Mouse (Mus musculus): ENCODE measurements around the gene Lsm6. TPM values are rescaled to one million over a fixed set of nuclear protein-coding genes. Genes with fewer than 3 reads are reported as not detected.
A peak's percentile ranks its signal among the peaks of the same experiment; 100 is the strongest.
"Not testable (repeated sequence)": the region's sequence is repeated elsewhere in the genome, so short reads cannot be mapped to it uniquely, and the experiment has no call there.

Gene Lsm6
- total RNA-seq (2021) = 120 and 127 TPM in 2 replicates
- long read RNA-seq, experiment 1, transcript Lsm6-203 (5 exons, 3,792 nt) = minor isoform, 72 of 170 reads
- long read RNA-seq, experiment 1, transcript Lsm6-201 (4 exons, 2,107 nt) = major isoform, 87 of 170 reads
- long read RNA-seq, experiment 1, partial matches to known transcripts = 3 of 170 reads
- long read RNA-seq, experiment 1, other reads (novel, unspliced or antisense) = 5 of 170 reads
- long read RNA-seq, experiment 2, transcript Lsm6-203 (5 exons, 3,792 nt) = minor isoform, 56 of 144 reads
- long read RNA-seq, experiment 2, transcript Lsm6-201 (4 exons, 2,107 nt) = major isoform, 66 of 144 reads
- long read RNA-seq, experiment 2, transcript Lsm6-204 (3 exons, 541 nt) = minor isoform, 9 of 144 reads
- long read RNA-seq, experiment 2, partial matches to known transcripts = 3 of 144 reads
- long read RNA-seq, experiment 2, other reads (novel, unspliced or antisense) = 9 of 144 reads

GRCm38 (mm10) chr8:78820673-78821310, at the start of gene Lsm6:
TSS of gene Lsm6 (minus strand) at chr8:78821140.
- DNase-seq = peak; percentile 99

- peak; percentile 73 for DNase-seq
Observed at GRCm38 (mm10) chr8:78867036-78867435, 46.1 kb upstream of the Lsm6 start.

GRCm38 (mm10) chr8:78863001-78863400, 42.1 kb upstream of the Lsm6 start:
- no peak for DNase-seq

- DNase-seq = no peak
Observed at GRCm38 (mm10) chr8:78862046-78862445, 41.1 kb upstream of the Lsm6 start.

DNA sequence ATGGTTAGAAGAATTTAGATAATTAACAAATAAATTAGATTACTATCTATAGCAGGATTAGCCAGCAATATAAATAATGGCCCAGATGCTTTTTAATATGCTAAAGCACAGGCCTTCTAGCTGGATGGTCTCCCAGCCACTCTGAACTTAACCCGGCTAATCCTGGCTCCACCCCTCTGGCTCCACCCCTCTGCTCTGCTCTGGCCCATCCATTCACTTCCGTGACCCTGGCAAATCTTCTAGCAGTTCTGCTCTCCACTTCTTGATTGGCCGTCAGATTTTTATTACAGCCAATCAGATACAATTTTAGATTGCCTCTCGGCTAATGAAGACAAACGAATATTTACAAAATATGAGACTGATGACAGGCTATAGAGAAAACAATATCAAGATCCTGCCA, 39.8 kb upstream of the Lsm6 start:
- DNase-seq = no peak

DNA sequence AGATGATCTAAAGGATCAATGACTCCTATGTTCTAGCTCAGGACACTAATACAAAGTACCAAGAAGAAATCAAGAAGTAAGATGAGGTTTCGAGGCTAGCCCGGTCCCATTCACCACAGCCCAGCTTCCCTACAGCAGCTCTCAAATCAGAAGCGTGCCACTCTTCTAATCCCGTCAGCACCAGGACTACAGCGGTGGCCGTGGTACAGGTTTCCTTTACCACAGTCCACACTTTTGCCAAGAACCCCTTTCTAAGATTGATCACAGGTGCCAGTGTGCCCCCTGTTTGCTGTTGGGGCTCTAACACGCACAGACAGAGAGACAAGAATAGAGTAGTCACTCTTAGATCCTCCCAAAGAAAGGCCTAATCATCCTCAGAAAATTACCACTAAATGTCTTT, 36.5 kb upstream of the Lsm6 start:
- DNase-seq = no peak

GRCm38 (mm10) chr8:78852279-78852678, 31.3 kb upstream of the Lsm6 start:
- no peak for DNase-seq

DNA sequence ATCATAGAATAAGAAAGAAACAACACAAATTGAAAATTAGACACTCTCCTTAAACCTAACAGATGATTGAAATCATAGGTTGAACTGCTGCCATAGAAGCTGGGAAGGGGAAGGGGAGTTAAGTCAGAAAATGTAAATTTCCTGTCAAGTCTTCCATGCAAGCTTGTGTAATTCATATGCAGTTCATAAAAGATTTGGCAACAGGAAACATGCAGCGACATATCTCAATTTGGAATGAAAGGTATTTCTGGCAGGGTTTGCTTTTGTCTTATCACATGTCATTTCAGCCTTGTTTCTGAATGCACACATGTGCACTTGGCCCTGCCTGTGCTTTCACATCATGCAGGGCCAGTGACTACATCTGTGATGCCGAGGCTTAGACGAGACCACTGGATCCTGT, 26.3 kb upstream of the Lsm6 start:
- DNase-seq = no peak

DNA sequence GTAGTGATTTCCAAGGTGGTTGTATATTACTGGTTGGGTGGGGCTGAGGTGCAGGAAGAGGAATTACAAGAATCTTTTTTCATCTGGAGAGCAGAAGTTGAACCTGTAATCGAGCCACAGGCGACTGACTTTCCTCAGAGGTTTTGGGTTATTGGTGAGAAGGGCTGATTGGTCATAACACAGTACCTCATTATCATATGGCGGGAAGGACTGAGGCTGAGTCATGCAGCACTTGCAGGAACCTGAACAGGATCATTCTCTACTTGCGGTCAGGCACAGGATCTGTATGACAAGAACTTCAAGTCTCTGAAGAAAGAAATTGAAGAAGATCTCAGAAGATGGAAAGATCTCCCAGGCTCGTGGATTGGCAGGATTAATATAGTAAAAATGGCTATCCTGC, 23.6 kb upstream of the Lsm6 start:
- DNase-seq = no peak

DNA sequence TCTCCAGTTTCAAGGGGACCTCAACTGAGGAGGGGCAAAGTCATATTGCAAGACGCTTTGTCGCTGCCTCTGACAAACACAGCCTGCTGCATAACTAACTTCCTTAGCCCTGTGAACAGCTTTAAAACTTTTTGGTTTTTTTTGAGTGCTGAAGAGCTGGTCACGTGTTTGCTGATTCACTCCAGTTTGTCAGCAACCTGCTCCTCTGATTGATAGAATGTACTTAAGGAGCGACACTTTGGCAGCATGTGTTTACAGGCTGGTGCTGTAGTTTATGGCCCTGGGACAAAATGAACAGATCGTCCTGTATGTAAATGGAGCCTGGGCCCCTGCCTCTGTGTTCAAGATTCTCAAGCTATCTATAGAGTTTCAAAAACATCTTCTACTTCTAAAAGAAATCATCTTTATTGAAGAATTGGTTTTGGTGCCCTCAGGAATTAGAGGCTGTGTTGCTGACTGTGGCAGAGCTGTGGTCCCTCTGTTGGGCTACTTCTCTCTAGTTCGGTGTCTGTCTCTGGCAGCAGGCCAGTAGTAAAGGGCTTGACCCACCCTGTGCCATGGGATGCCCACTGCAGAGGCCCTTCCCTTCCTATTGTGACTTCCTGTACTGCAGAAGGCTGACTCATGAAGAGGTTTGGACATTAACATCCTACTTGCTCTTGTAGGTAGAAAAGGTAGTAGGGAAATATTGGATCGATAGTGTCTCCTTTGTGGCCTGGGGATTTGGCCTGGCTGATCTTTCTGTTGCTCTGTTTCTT, 17.9 kb upstream of the Lsm6 start:
- no peak for DNase-seq

DNA sequence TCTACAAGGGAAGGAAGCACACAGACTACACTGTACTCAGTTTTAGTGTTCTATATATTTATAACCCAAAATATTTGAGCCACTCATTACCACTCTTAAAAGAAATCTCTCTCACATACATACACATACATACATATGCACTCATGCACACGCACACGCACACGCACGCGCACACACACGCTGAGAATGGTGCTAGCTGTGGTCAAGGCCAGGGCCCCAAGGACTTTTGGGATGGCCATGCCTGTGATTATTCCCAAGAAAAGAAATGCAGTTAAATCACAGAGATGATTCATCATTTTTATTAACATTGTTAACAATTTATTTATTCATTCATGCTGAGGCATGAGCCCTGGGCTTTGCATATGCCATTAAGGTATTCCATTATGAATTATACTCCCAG, 15.2 kb upstream of the Lsm6 start:
- peak; percentile 50 for DNase-seq

- peak; percentile 41 for DNase-seq
Observed at GRCm38 (mm10) chr8:78828414-78828813, 7.5 kb upstream of the Lsm6 start.

- DNase-seq = no peak
Observed at GRCm38 (mm10) chr8:78824515-78824914, 3.6 kb upstream of the Lsm6 start.

DNA sequence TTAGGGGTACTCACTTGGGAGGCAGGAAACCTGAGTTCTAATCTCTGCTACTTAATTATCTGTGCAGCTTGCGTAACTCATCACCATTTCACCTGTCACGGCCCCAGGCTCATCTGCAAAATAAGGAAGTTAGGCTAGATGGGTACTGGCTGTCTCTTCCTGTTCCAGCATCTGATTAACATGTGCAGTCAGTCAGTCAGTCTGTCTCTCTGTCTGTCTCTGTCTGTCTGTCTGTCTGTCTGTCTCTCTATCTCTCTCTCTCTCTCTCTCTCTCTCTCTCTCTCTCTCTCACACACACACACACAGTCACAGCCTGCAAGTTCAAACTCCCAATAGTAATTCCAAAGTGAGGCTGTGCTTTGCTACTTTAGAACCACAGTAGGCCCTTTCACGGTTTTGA, 967 bp downstream of the Lsm6 start:
- DNase-seq = not testable (repeated sequence)

DNA sequence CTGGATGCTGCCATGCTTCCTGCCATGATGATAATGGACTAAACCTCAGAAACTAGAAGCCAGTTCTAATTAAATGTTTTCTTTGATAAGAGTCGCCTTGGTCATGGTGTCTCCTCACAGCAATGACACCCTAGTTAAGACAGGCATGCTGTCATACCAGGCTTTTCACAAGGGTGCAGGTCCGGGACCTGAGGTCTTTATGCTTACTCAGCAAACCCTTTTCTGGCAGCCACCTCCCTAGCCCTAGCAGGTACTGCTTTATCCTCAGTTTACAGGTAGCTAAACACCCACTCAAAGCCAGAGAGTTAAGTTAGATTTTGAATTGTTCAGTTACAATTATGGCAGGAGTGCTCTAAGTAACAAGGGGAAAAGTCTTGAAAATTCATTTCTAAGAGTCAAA, 6.2 kb downstream of the Lsm6 start:
- no peak for DNase-seq

DNA sequence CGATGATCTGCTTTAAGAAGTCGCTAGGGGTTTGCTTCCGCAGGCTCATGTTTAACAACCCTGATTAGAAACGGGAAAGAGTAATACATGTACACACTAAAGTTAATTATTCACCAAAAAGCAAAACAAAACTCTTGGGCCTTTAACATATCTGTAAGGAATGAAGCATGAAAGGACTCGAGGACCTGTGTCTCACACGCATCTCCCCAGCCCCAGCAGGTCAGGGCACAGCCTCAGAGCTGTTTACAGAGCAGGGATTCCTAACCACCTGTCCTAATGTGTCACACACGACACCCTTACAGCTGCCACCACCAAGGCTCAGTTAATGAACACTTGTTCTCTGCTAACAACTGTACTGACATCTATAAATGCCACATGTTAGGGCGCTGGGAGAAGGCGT, 7.9 kb downstream of the Lsm6 start:
- DNase-seq = no peak

DNA sequence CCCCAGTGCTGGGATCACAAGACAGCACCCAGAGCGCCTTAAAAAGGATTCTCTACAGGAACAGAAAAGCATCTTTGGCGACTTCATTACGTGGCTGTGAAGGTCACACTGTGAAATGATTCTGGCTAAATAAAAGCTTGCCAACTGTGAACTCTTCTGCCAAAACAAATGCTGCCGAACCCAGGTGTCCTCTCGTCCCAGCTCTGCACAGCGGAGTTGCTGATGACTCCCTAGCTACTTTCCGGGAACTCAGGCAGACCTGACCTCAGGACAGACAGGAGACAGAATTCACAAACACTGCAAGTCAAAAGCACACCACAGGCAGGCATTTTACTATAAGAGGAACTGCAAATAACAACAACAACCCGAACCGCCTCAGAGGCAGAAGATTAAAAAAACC, 8.5 kb downstream of the Lsm6 start:
- DNase-seq = no peak

DNA sequence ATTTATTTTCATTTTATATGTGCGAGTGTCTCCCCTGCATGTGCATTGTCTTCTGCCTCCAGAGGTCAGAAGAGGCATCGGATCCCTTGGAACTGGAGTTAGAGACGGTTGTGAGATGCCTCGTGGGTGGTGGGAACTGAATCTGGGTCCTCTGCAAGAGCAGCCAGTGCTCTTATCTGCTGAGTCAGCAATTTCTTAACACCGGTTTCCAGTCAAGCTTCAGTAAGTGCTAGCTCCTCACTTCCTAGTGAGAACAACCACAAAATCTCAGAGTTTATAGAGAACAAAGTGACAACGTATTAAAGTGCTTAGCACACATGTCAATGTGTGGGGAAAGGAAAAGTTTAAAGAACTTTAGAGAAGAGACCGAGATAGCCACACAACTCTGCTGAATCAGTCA, 9.2 kb downstream of the Lsm6 start:
- no peak for DNase-seq

DNA sequence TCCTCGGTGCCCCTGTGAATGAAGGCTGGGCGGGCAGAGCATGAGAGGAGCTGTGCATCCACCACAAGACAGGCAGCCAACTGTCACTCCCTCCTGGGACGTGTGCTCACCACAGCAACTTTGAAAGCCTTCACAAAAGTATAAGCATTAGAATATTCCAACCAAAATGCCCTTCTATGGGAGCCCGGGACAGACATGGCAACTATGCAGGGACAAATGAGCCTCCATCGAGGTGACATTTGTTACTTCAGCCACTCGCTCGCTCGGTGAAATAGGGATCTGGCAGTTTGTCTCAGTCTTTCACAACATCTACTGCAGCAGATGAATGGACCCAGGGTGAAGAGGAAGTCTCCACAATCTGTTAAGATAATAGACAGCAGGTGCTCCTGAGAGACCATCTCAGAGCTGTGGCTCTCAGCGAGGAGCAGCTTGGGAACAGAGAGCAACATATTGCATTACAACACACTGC, 10.7 kb downstream of the Lsm6 start:
- DNase-seq = no peak

- DNase-seq = no peak
Observed at GRCm38 (mm10) chr8:78809454-78810206, 11.3 kb downstream of the Lsm6 start.

GRCm38 (mm10) chr8:78808888-78809287, 12.1 kb downstream of the Lsm6 start:
- no peak for DNase-seq

DNA sequence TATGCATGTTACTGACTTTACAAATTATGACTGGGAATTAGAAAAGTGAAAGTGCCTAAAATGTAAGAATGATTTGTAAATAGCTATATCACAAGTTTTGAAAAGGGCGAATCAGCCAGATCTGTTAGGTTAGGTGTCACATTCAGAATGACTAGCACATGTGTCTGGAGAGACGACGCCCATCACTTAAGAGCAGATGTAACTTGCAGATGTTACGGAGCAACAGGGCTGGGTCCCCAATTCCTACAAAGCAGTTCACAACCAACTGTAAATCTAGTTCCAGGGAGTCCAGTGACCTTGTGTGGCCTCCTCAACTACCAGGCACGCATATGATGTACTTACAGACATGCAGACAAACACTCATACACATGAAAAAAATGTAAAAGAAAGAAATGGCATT, 12.5 kb downstream of the Lsm6 start:
- DNase-seq = no peak

Measured in adrenal gland, postnatal 14 days (tissue).